Mouse (Mus musculus): ENCODE data around the gene Kcnq1.

DNA sequence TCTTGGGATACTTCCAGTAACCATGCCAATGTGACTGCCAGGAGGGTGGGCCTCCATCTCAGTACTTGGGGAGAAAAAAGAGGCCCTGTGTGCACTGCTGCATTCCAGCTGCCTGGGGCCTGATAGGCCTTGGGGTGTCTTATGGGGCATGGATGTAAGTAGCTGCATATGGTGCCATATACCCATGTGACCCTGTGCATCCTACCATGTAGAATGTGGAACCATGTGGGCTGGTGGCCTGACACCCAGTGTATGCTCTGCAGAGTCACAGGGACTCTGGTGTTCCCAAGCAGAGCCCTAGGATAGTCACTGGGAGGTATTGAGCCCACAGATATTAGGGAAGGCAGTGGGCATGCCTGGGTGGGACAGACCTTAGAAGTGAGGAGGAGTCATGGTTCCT is 57.9 kb downstream of the Kcnq1 start:
- TF ChIP-seq POLR2A (IDR thresholded peaks at IDR 0.05; ENCODE audit: low read depth, low read length) (no peak), POLR2AphosphoS2 (IDR thresholded peaks at IDR 0.05; ENCODE audit: low read depth, low read length) (no peak), CHD2 (IDR thresholded peaks at IDR 0.05; ENCODE audit: low read length) (no peak), CTCF (conservative IDR thresholded peaks at IDR 0.05 in 1 of 2, IDR thresholded peaks at IDR 0.05 in 1 of 2; ENCODE audit: low read depth in 2 of 2, low read length in 2 of 2) (no peak), EP300 (IDR thresholded peaks at IDR 0.05; ENCODE audit: low read length) (no peak), NELFE (IDR thresholded peaks at IDR 0.05; ENCODE audit: low read depth, low read length) (no peak), KAT2A (IDR thresholded peaks at IDR 0.05; ENCODE audit: insufficient replicate concordance, low read length) (no peak), HCFC1 (IDR thresholded peaks at IDR 0.05; ENCODE audit: low read depth, low read length) (no peak)
